Mouse (Mus musculus): Measurements from ENCODE around the gene Elk3.

DNA sequence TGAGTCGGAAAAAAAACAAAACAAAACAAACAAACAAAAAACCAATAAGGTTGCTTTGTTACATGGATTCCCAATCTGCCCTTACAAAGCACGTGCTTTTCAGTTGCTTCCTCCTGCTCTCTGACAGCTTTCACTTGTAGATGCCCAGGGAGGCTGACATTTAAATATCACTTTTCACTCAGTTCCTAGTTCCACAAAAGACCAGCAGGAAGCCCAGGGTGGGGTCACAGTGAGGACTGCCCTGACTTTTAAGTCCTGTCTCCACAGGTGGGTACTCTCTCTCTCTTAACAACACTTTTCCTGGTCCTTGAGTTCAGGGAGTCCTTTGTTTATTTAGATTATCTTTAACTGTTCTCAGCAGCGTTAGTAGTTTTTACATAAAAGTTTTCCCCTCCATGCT lies 68.7 kb downstream of the Elk3 start:
- TF ChIP-seq ZC3H11A (IDR thresholded peaks at IDR 0.05; ENCODE audit: borderline replicate concordance, low read depth, low read length) (no peak), MAFK (IDR thresholded peaks at IDR 0.05; ENCODE audit: insufficient read depth, low read depth, low read length) (no peak), ZNF384 (IDR thresholded peaks at IDR 0.05; ENCODE audit: low read depth, low read length) (no peak), CHD2 (IDR thresholded peaks at IDR 0.05; ENCODE audit: low read depth, low read length) (peak; percentile 44; the same call in 1 of the 2 replicates)
